Mouse (Mus musculus): ENCODE measurements at regions not wholly inside any gene's neighbourhood (a gene's known extent, or its start where the extent isn't known, plus 50 kb on each side); places are given as distances from the start of the nearest gene placed in this dataset.
A peak's percentile ranks its signal among the peaks of the same experiment; 100 is the strongest.

GRCm38 (mm10) chr9:122629171-122629904 lies 117.8 kb upstream of the Topaz1 start:
- no peak for DNase-seq

- no peak for DNase-seq
These were observed 115.4 kb upstream of the Topaz1 start for GRCm38 (mm10) chr9:122631793-122632192.

GRCm38 (mm10) chr9:122633484-122633883 lies 113.7 kb upstream of the Topaz1 start:
- DNase-seq, result no peak

DNA sequence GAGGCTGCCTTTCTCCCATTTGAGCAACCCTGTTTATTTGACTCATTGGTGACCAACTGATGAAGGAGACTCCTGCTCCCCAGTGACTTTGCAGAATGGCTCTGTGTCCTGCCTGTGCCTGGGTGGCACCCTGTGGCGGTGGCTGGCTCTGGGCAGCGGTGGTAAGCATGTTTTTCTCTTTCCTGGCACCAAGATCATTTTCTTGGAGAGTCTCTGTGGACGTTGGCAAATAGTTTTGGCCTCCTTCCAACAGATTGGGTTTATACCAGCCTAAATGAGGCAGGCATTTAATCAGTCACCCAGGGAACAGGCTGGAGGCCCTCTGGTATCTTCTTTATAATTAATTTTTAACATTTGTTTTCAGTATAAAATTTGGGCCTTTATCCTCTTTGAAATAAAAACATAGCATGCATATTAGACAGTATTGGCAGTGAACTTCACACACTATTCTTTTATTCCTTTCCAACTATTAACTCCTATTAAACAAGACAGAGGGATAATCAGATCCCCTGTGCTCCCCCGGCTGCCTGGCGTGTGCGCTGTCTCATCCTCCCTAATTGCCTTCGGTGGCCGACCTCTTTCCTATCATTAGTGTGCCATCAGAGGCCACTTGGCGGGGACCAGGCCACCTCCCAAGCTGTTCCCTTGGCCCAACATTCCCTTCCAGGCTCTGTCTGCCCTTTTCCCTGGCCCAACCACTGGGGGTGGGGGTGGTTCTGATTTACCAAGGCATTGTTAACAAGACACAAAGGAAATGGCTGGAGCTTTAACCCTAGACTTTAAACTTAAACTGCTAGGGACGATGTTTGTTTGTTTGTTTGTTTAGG lies 111.8 kb upstream of the Topaz1 start:
- DNase-seq, result peak; percentile 8 to 15

DNA sequence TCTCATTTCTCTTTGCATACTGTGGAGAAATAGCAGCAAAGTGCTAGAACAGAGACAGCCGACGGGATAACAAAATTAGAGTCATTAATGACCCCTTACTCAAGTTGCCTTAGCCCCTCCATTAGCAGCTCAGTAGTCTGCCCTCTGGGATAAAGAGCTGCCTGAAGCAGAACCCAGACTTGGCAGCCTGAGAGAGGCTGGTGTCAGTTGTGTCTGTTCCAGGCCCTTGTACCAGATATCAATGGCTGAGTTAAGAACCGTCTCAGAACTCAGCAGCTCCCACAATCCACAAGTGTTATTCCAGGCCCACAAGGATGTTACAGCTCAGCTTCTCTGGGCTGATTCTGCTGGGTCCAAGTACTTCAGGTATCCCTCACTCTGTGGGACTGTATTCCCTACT lies 109.6 kb upstream of the Topaz1 start:
- DNase-seq, result no peak

DNA sequence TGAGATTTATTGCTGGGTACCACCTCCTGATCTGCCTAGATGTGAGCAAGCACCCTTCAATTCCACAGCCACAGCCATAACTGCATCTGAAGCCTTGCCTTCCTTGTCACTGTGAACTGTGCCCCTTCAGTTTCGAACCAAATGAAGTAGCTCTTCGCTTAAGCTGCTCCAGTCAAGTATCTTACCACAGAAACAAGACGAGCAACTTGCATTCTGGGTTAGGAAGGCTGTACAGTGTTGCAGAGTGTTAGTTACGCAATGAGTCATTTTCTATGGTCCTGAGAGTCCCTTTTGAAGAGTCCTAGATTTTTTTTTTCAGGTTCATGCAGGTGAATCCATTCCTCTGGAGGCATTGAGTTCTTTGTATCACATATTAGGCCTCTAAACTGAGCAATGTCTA lies 107.9 kb upstream of the Topaz1 start:
- no peak for DNase-seq

DNA sequence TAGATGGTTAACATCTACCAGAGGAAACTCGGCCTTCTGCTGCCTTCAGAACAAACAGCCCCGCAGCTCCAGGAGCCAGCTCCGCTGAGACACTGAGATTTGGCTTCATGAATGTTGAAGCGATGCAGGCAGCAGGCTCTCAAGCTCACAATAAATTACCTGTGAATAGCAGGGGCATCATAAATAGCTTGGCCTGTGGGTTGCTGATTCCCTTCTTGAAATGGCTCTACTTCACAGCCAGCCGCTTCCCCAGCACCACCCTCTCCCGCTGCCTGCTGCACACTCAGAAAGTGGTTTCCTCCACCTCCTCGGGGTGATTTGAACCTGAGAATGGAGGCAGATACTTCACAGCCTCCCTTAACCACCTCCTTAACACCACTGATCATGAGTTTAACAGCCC lies 104.2 kb upstream of the Topaz1 start:
- no peak for DNase-seq

DNA sequence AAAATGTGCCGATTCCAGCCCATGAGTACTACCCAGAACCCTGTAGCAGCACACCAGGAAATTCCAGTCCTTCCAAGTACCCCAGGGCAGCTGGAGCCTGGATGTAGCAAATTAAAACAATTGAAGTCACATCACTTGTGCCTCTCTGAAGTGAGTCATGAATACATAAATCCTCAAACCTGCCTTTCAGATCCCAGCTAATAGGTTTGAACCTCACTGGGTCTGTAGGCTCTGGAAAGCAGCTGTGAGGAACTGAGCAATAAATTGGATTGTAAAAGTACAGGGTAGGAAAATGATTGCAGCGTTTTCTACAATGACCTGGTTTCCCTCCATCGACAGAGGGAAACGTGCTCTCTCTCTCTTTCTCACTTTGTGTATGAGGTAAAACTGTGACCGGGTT lies 101.6 kb upstream of the Topaz1 start:
- DNase-seq, result no peak

GRCm38 (mm10) chr9:122650862-122651261 lies 96.3 kb upstream of the Topaz1 start:
- no peak for DNase-seq

- DNase-seq, result peak; percentile 34 to 38
These were observed 91.6 kb upstream of the Topaz1 start for GRCm38 (mm10) chr9:122655583-122655982.

GRCm38 (mm10) chr9:122660050-122660449 lies 87.1 kb upstream of the Topaz1 start:
- no peak for DNase-seq

DNA sequence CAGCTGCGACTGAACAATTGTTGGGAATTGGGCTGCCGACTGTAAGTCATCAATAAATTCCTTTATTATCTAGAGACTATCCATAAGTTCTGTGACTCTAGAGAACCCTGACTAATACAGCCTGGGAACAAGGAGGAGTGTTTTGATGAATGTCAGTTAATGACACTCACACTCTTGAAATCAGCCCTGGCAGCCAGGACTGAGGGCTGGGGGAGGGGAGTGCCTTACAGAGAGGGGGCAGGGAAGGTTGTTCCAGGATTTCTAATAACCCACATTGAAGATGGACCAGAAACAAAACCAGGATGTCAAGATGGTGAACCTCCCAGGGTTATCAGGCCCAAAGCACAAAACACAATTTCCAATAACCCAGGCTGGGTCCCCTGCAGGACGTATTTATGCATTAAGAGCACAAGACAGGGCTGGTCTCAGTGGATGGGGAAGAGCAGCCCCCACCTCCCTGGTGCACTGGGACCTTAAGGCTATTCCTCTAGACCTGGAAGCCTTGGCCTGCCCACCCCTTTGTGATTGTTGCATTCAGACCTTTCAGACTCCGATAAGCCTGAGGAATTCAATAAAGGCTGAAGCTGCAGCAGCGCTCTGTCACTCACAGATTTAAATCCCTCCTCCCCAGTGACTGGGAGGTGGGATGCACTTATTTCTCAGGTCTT lies 80.0 kb upstream of the Topaz1 start:
- DNase-seq, result no peak

DNA sequence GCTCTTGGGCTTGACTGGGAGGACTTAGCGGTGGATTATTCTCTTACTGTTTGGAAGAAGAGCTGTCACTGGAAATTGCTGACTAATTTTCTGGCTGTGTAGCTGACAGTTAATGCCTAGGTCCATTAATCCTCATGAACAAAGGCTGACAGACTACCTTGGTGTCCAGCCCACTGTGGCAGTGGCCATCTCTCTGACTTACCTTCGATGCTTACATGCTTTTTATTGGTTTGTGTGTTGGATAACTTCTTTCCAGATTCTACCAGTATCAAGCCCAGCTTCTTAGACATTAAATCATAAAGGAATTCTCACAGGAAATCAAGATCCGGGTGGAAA lies 79.5 kb upstream of the Topaz1 start:
- DNase-seq, result no peak

DNA sequence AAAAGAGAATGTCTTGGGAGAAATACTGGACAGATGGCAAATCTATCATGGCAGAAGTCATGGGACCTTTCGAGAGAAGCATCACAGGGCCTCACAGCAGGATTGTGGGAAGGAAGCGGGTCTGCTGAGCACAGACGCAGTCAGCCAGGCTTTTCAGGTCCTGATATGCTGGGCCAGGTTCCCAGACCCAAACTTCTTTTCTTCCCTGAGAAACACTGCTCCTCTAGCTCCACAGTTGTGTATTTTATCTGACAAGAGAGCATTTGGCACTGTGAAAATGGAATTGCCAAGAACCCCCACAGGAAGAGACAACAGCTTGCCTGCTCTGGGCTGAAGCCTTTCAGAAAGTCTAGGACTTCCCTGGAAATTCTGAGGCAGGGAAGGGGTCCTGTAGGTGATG lies 73.4 kb upstream of the Topaz1 start:
- no peak for DNase-seq

DNA sequence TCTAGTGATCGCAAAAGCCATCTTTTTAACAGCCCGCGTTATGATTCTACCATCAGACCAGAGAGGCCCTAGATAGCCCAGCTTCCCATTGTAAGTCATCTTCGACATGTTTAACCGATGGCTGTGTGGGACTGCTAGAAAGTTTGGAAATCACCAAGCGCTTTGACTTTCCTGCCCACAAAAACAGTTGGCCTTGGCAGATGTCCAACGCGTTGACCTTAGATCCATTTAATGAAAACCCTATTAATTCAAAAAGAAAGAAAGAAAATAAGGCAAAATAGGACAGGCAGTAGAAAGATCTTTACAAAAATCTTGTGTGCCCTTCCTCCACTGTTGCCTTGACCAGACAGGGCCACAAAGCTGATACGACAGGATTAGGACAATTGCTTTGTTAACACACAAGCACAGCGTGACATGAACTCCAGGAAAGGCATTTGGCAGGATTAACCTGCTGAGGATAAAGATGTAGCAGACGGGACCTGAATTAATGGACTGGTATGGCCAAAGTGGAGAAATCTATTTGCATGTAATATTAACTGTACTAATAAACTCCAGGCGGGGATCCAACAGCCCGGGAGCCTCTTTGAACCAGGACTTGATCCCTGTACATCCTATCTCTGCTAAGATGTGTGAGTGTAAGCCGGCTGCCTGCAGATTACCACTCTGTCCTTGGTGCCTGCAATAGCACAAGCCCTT lies 69.0 kb upstream of the Topaz1 start:
- peak in 1 of 2 experiments; percentile 12 for DNase-seq

DNA sequence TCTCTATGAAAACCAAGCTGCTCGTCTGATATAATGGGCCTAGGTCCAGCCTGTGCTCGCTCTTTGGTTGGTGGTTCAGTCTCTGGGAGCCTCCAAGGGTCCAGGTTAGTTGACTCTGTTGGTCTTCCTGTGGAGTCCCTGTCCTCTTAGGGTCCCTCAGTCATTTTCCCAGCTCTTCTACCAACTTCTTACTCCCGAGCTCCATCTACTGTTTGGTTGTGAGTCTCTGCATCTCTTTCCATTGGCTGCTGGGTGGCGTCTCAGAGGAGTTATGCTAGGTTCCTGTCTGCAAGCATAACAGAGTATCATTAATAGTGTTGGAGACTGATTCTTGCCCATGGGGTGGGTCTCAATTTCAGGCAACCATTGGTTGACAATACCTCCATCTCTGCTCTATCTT lies 60.0 kb upstream of the Topaz1 start:
- peak in 1 of 2 experiments; percentile 6 for DNase-seq

GRCm38 (mm10) chr9:122691879-122692278 lies 55.3 kb upstream of the Topaz1 start:
- no peak for DNase-seq

- DNase-seq, result no peak
These were observed 51.4 kb upstream of the Topaz1 start for GRCm38 (mm10) chr9:122695724-122696123.
